ENCODE assay signal across 16 mouse cellular contexts in genomic region chr2:70065729-70066300, GRCm38 (mm10). TPM values are rescaled to one million over a fixed set of nuclear protein-coding genes. Genes with fewer than 3 reads are reported as not detected.
DNase-seq lines count a peak whose midpoint lies in the region; ATAC-seq and TF ChIP-seq lines count a peak whose summit lies in the region.
"Had no signal": no experiment of that assay in that cellular context is flagged by ENCODE, and none has a peak within 500 bp of the region (broad histone marks: within the 10 kb centered on the region; RNA-seq: fewer than 3 reads in every experiment).

No protein-coding gene starts in this region.

- no peak overlapping the region for H3K9ac ChIP-seq in embryonic facial prominence, embryonic 11.5 days (replicated peaks; ENCODE audit: low read length)
- H3K9ac ChIP-seq in kidney, embryonic 15.5 days, result no peak overlapping the region
- no peak overlapping the region for H3K9ac ChIP-seq in stomach, postnatal 0 days (ENCODE audit: low read length)
- H3K9ac ChIP-seq: embryonic facial prominence, embryonic 15.5 days; heart, embryonic 13.5 days; lung, embryonic 15.5 days had no signal

- no peak for TF ChIP-seq CTCF in stomach, postnatal 0 days (IDR thresholded peaks at IDR 0.05; ENCODE audit: low read depth)

- TF ChIP-seq EP300 in stomach, postnatal 0 days (optimal IDR thresholded peaks at IDR 0.05), result no peak

- peak; percentile 3 for DNase-seq in embryonic facial prominence, embryonic 11.5 days (ENCODE audit: low spot score)
- DNase-seq in embryonic facial prominence, embryonic 10.5 days (ENCODE audit: low spot score), result no peak
- no peak for DNase-seq in kidney, adult 9 months
- no peak for DNase-seq in midbrain, embryonic 10.5 days (ENCODE audit: low spot score)
- DNase-seq in retina, adult 2 months (ENCODE audit: low read depth, low spot score), result peak; percentile 11
- no peak for DNase-seq in stomach, postnatal 0 days (ENCODE audit: low spot score)
- DNase-seq: cerebellum, adult 11 months; gastrocnemius, postnatal 36 days; kidney, postnatal 10 days had no signal

- no peak overlapping the region for H3K4me3 ChIP-seq in embryonic facial prominence, embryonic 11.5 days (ENCODE audit: low read depth, low read length)
- no peak overlapping the region for H3K4me3 ChIP-seq in embryonic facial prominence, embryonic 10.5 days
- H3K4me3 ChIP-seq in kidney, embryonic 15.5 days (replicated peaks), result no peak overlapping the region
- no peak overlapping the region for H3K4me3 ChIP-seq in midbrain, embryonic 10.5 days
- H3K4me3 ChIP-seq in stomach, postnatal 0 days (ENCODE audit: low read depth, low read length), result no peak overlapping the region
- H3K4me3 ChIP-seq: embryonic facial prominence, embryonic 15.5 days; heart, embryonic 13.5 days; lung, embryonic 15.5 days had no signal

- no peaks in the 10 kb centered on the region for H3K36me3 ChIP-seq in embryonic facial prominence, embryonic 11.5 days (replicated peaks; ENCODE audit: control insufficient read depth, insufficient read depth, low read depth, low read length)
- no peaks in the 10 kb centered on the region for H3K36me3 ChIP-seq in embryonic facial prominence, embryonic 10.5 days (replicated peaks)
- no peaks in the 10 kb centered on the region for H3K36me3 ChIP-seq in kidney, embryonic 15.5 days
- no peaks in the 10 kb centered on the region for H3K36me3 ChIP-seq in midbrain, embryonic 10.5 days
- H3K36me3 ChIP-seq in stomach, postnatal 0 days (ENCODE audit: control insufficient read depth, insufficient read depth, low read length), result no peaks in the 10 kb centered on the region
- H3K36me3 ChIP-seq: embryonic facial prominence, embryonic 15.5 days; heart, embryonic 13.5 days; lung, embryonic 15.5 days had no signal

- H3K4me1 ChIP-seq in embryonic facial prominence, embryonic 11.5 days (ENCODE audit: control insufficient read depth, insufficient read depth, low read length), result no peaks in the 10 kb centered on the region
- H3K4me1 ChIP-seq in embryonic facial prominence, embryonic 10.5 days, result peaks cover 6% of the 10 kb centered on the region; the same call in 1 of the 2 replicates
- H3K4me1 ChIP-seq in kidney, embryonic 15.5 days, result peaks cover 25% of the 10 kb centered on the region
- peaks cover 13% of the 10 kb centered on the region for H3K4me1 ChIP-seq in midbrain, embryonic 10.5 days
- H3K4me1 ChIP-seq in stomach, postnatal 0 days (replicated peaks; ENCODE audit: control insufficient read depth, insufficient read depth), result no peaks in the 10 kb centered on the region
- H3K4me1 ChIP-seq: embryonic facial prominence, embryonic 15.5 days had no signal

- WGBS in embryonic facial prominence, embryonic 11.5 days, result 67% methylated on average over 7 of the region's 7 CpGs
- 75% methylated on average over 7 of the region's 7 CpGs for WGBS in embryonic facial prominence, embryonic 10.5 days
- WGBS in kidney, embryonic 15.5 days, result 70% methylated on average over 7 of the region's 7 CpGs
- WGBS in midbrain, embryonic 10.5 days, result 74% methylated on average over 7 of the region's 7 CpGs
- whole genome bisulfite sequencing in stomach, postnatal 0 days, result 52% methylated on average over 7 of the region's 7 CpGs

- no peaks in the 10 kb centered on the region for H3K27me3 ChIP-seq in embryonic facial prominence, embryonic 11.5 days (ENCODE audit: control insufficient read depth, insufficient read depth, low read length)
- no peaks in the 10 kb centered on the region for H3K27me3 ChIP-seq in embryonic facial prominence, embryonic 10.5 days (replicated peaks; ENCODE audit: low read depth, poor library complexity, severe bottlenecking)
- no peaks in the 10 kb centered on the region for H3K27me3 ChIP-seq in kidney, embryonic 15.5 days
- no peaks in the 10 kb centered on the region for H3K27me3 ChIP-seq in midbrain, embryonic 10.5 days (ENCODE audit: low read depth, poor library complexity, severe bottlenecking)
- no peaks in the 10 kb centered on the region for H3K27me3 ChIP-seq in stomach, postnatal 0 days (ENCODE audit: control insufficient read depth, insufficient read depth, low read length)
- H3K27me3 ChIP-seq: embryonic facial prominence, embryonic 15.5 days; lung, embryonic 15.5 days; Patski had no signal

- H3K27ac ChIP-seq in embryonic facial prominence, embryonic 11.5 days (replicated peaks; ENCODE audit: low read depth, low read length), result no peak overlapping the region
- no peak overlapping the region for H3K27ac ChIP-seq in embryonic facial prominence, embryonic 10.5 days (replicated peaks)
- H3K27ac ChIP-seq in kidney, embryonic 15.5 days, result peak overlapping the region; percentile 78
- 0 out of 2 replicates have a peak overlapping the region, but pooled peaks have one; percentile 17 for H3K27ac ChIP-seq in midbrain, embryonic 10.5 days (replicated peaks)
- H3K27ac ChIP-seq in stomach, postnatal 0 days (replicated peaks), result no peak overlapping the region
- H3K27ac ChIP-seq: embryonic facial prominence, embryonic 15.5 days; heart, embryonic 13.5 days; lung, embryonic 15.5 days had no signal

- no peak overlapping the region for H3K4me2 ChIP-seq in embryonic facial prominence, embryonic 11.5 days (ENCODE audit: low read depth, low read length)
- H3K4me2 ChIP-seq in kidney, embryonic 15.5 days, result no peak overlapping the region
- no peak overlapping the region for H3K4me2 ChIP-seq in stomach, postnatal 0 days (replicated peaks; ENCODE audit: low read depth)
- H3K4me2 ChIP-seq: embryonic facial prominence, embryonic 15.5 days; heart, embryonic 13.5 days; lung, embryonic 15.5 days had no signal

- no peaks in the 10 kb centered on the region for H3K9me3 ChIP-seq in embryonic facial prominence, embryonic 11.5 days (replicated peaks; ENCODE audit: control insufficient read depth, low read length)
- H3K9me3 ChIP-seq in embryonic facial prominence, embryonic 10.5 days, result no peaks in the 10 kb centered on the region
- H3K9me3 ChIP-seq in kidney, embryonic 15.5 days (replicated peaks), result no peaks in the 10 kb centered on the region
- no peaks in the 10 kb centered on the region for H3K9me3 ChIP-seq in midbrain, embryonic 10.5 days (replicated peaks)
- H3K9me3 ChIP-seq in stomach, postnatal 0 days (ENCODE audit: control insufficient read depth, low read length), result no peaks in the 10 kb centered on the region
- H3K9me3 ChIP-seq: embryonic facial prominence, embryonic 15.5 days; heart, embryonic 13.5 days; lung, embryonic 15.5 days had no signal

- no peak for ATAC-seq in embryonic facial prominence, embryonic 11.5 days (replicated peaks; ENCODE audit: insufficient number of reproducible peaks, low FRiP score, low TSS enrichment, low read depth)
- no peak for ATAC-seq in kidney, embryonic 15.5 days (replicated peaks; ENCODE audit: low FRiP score)
- ATAC-seq in stomach, postnatal 0 days (ENCODE audit: low FRiP score, low TSS enrichment), result no peak
- no peak for ATAC-seq in megakaryocyte progenitor cell, adult 5-6 weeks (replicated peaks; ENCODE audit: poor library complexity)
- ATAC-seq: Patski had no signal

RNA-seq across cellular contexts. Expression of gene Myo3b, which starts 26.9 kb away (rescaled TPM):
- 0.06 and 0.07 TPM in 2 replicates for polyA plus RNA-seq in embryonic facial prominence, embryonic 11.5 days (2014; fragmentation: Nextera tagmentation; extraction: Ambion mirVana)
- 0.04 and 0.08 TPM in 2 replicates for polyA plus RNA-seq in embryonic facial prominence, embryonic 10.5 days (2016; fragmentation: Nextera tagmentation; extraction: Ambion mirVana)
- 0.43 and 0.44 TPM in 2 replicates for polyA plus RNA-seq in kidney, embryonic 15.5 days (2015; fragmentation: Nextera tagmentation; extraction: Ambion mirVana)
- polyA plus RNA-seq in midbrain, embryonic 10.5 days (2016; fragmentation: Nextera tagmentation; extraction: Ambion mirVana), result not detected in 2 replicates
- 0.21 and 0.42 TPM in 2 replicates for polyA plus RNA-seq in stomach, postnatal 0 days (2015; fragmentation: Nextera tagmentation; extraction: Ambion mirVana)
- total RNA-seq in megakaryocyte progenitor cell, adult 5-6 weeks (2015), result 0.02 TPM in 1 of 2 replicates, not detected in the other
- not detected in 2 replicates for total RNA-seq in megakaryocyte progenitor cell, adult 5-6 weeks (2017)
- total RNA-seq: gastrocnemius, postnatal 36 days; liver, adult 2 months had no signal
- polyA plus RNA-seq: embryonic facial prominence, embryonic 15.5 days; liver, adult 2 months had no signal

Comparison
In these comparisons a context has a peak if more than half of its experiments do, and no peak if none do; other contexts are left out.
1. DNase-seq: peak in embryonic facial prominence, embryonic 11.5 days (single experiment) and retina, adult 2 months (single experiment); none in embryonic facial prominence, embryonic 10.5 days (single experiment), kidney, adult 9 months (single experiment), midbrain, embryonic 10.5 days (single experiment) and stomach, postnatal 0 days (single experiment).
2. H3K27ac ChIP-seq: peak in kidney, embryonic 15.5 days (single experiment) and midbrain, embryonic 10.5 days (single experiment); none in embryonic facial prominence, embryonic 11.5 days (single experiment), embryonic facial prominence, embryonic 10.5 days (single experiment) and stomach, postnatal 0 days (single experiment).